Mouse (Mus musculus): Measurements from ENCODE around the gene Eprs. TPM values are rescaled to one million over a fixed set of nuclear protein-coding genes. Genes with fewer than 3 reads are reported as not detected.

The Eprs gene
- polyA plus RNA-seq, 1 experiment: 12.2 TPM

DNA sequence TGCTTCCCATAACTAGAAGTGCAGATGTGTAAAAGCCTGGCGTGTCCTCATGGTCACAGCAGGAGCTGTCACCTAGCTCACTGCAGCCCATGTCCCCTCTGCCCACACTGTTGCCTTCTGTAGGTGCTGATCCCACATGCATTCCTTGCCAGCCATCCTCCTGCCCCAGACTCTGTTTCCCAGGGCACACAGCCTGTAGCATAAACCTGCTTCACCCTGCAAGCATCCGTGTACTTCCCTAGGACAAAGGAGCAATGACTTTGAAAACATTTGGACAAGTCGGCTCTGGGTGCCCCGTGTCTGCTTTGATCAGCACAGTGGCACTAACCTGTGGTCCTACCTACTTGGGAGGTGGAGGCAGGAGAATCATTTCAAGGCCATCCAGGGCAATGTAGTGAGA, 12.2 kb upstream of the Eprs start:
- no peak for TF ChIP-seq GATA1 (IDR thresholded peaks at IDR 0.05; ENCODE audit: low read length)

DNA sequence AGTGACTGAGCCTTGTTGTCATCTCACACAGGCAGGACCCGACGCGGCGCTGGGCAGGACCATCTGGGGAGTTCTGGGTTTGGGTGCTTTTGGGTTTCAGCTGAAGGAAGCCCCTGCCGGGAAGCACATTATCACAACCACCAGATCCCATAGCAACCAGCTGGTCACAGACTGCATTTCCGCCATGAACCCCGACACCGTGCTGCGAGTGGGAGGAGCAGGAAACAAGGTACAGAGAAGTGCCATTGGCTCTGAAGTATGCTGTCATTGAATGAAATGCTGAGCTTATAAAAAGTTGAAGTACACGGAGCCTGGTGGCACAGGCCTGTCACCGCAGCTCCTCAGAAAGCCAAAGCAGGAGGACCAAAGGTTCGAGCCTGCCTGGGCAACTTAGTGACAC, 10.7 kb upstream of the Eprs start:
- no peak for TF ChIP-seq GATA1 (IDR thresholded peaks at IDR 0.05; ENCODE audit: low read length)

DNA sequence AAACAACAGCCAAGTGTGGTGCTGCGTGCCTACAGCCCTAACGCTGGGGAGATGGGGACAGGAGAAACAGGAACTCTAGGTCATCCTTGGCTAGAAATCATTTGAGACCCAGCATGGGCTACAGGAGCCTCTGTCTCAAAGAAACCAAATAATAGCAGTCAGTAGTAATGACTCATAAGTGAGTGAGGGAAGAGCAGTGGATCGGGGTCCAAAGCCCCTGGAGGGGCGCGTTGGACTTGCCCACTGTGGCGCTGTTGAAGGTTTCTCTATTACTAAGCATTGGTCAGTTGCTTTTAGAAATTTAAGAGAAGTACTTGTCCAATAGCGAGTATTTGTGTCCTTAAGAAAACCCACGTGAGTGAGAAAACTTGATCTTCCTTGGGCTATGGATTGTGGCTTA, 9.5 kb upstream of the Eprs start:
- no peak for TF ChIP-seq GATA1 (IDR thresholded peaks at IDR 0.05; ENCODE audit: low read length)

DNA sequence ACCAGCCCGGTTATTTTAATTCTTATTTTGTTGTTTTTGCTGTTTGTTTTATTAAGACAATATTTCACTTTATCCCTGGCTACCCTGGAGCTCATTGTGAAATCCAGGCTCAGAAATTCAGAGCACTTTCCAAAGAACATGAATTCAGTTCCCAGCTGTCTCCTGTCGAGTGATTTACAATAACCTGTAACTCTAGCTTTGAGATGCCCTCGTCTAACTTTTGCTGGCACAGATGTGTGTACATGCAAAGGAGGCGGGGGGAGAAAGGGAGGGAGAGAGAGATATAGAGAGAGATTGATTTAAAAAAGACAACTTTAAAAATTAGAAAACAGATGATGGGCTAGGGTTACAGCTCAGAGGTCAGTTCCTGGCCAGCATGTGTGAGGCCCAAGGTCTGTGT, 8.1 kb upstream of the Eprs start:
- no peak for TF ChIP-seq GATA1 (IDR thresholded peaks at IDR 0.05; ENCODE audit: low read length)

DNA sequence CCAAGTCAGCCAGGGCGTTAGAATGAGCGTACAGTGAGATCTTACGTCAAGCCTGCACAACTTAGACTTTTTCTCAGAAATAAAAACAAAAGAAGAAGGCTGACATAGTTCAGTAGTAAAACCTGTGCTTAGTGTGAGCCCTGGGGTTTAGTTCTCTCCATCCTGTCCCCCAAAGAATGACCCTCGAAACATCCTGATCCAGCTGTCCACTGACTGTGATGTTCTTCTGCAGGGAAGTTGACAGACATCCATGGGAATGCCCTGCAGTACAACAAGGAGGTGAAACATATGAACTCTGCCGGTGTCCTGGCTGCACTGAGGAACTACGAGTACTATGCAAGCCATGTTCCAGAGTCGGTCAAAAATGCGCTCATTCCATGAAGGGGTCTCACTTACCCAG, 6.6 kb upstream of the Eprs start:
- no peak for TF ChIP-seq GATA1 (IDR thresholded peaks at IDR 0.05; ENCODE audit: low read length)

DNA sequence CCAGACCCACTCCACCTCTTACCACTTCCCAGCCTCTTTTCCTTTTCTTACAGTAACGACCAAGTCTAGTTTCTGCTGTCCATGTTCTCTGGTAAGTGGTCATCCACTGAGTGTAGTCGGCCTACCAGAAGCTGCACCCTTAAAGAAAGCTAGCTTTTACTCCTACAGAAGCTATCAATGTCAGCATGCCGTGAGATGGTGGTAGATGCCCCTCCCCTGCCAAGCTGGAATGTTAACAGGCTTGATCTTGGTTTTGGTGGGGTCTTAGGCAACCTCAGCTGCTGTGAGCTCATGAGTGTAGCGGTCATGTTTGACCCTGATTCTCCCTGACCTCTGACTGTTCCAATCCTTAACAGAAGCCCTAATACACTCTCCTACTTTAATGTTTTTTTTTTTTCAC, 4.6 kb upstream of the Eprs start:
- TF ChIP-seq GATA1 (IDR thresholded peaks at IDR 0.05; ENCODE audit: low read length): no peak

DNA sequence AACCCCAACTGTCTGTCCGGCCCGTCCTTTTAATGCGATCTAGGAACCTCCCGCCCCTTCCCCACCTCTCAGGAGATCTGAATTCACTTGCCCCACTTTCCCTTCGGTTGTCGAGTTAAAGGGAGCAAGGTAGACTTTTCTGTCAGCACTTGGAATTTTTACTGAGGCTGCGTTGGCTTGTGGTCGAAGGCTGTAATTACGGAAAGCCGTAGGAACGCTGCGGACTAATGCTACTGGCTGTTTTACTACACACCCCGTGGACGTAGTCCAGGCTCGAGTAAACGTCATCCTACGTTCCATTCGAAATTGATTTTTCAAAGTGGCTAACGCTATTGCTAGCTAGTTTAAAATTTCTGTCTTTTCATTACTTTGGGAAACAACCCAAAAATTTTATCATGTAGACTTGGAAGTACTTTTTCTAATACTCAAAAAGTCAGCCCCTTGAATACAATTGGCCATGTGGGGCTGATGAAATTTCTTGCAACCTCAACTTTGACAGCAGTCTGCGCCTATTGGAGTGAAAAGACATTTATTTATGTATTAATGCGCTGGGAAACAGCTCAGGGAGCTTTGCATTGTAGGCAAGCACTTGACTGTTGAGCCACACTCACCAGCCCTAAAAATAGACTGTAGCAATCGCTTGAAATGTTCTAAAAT, 810 bp downstream of the Eprs start:
- no peak for TF ChIP-seq GATA1 (IDR thresholded peaks at IDR 0.05; ENCODE audit: low read length)

DNA sequence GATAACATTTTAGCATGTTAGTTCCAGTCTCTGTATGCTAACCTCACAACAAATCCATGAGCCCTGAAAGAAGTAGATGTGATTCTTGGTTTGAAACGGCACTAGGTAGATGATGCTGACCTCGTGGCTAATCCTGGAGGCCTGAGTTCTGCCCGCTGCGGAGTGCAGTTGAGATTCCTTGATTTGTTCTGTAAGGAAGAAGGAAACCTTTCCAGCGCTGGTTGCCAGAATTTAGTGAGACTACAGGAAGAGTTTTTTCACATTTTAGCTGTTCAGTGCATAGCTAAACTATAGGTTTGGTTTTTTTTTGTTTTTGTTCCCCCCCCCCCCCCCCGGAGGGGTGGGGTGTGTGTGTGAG, 1.3 kb downstream of the Eprs start:
- no peak for TF ChIP-seq GATA1 (IDR thresholded peaks at IDR 0.05; ENCODE audit: low read length)

DNA sequence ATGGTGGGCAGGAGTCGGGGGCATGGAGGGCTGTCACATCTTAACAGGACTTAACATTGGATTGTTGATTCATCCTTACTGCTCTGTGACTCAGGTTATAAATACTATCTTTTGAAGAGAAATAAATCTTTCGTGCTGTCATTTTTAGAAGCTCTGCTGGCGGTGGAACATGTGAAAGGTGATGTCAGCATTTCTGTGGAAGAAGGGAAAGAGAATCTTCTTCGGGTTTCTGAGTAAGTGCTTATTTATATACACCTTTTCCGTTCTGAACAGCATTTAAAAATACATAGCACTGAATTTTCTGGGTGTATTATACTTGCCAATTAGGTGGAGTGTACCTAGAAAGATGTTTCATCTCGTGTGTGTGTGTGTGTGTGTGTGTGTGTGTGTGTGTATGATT, 4.5 kb downstream of the Eprs start:
- no peak for TF ChIP-seq GATA1 (IDR thresholded peaks at IDR 0.05; ENCODE audit: low read length)

DNA sequence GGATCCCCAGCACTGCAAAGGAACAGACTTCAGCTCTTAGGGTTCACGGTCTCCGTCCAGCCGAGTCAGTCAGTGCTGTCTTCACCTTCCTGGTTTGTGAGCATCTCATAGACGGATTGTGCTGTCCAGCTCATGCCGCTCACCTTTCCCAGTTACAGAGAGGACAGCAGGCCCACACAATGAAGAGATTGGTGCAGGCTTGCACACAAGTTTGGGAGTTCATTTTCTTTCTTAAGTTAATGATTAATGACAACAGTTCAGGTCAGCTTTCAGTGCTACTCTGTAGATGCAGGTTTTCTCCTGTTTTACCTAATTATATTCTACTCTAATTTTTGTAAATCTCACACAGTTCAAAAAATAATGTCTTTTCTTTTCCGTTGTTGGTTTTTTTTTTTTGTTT, 7.1 kb downstream of the Eprs start:
- TF ChIP-seq GATA1 (IDR thresholded peaks at IDR 0.05; ENCODE audit: low read length): no peak

DNA sequence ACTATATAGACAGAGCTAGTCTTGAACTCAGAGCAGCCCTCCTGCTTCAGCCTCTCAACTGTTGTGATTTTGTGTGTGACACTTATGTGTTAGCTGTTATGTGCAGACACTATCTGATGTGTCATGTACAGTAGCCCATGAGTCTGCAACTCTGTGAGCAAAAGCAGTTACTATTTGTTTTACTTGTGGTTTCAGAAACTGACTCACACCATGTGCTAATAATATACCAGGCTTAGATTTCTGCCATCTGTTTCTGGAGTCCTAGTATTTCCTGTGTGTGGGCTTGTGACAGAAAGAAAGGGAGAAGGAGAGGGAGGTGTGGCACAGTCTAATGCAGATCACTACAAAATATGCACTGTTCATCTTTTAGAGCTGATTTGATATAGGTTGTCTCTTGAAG, 13.5 kb downstream of the Eprs start:
- TF ChIP-seq GATA1 (IDR thresholded peaks at IDR 0.05; ENCODE audit: low read length): no peak

DNA sequence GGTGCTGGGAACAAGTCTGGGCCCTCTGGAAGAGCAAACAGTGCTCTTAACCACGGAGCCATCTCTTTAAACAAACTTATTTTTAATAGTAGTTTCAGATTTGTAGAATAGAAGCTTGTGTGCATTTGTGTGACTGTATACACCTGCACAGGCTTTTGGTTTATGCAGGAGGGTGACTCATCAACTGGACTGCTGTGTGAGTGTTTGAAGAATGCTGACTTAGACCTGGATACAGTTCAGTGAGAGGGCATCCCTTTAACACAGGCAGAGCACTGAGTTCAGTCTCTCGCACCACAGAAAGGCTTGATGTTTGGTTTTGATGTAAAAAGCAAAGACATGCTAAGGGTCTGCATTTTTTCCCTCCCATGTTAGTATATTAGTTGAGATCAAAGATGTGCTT, 14.6 kb downstream of the Eprs start:
- TF ChIP-seq GATA1 (IDR thresholded peaks at IDR 0.05; ENCODE audit: low read length): no peak

DNA sequence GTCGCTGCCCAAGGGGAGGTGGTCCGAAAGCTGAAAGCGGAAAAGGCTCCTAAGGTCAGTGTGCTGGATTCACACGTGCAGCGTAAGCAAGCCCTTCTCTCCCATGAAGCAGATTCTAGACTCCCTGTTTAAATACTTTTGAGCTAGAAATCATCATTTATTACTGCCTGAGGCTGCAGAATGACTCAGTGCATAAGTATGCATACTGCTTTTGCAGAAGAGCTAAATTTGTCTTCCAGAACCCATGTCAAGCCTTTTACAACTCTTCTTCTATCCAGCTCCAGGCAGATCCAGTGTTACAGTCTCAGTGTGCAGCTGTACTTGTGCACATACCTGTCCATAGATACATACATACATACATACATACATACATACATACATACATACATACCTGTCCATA, 38.8 kb downstream of the Eprs start:
- no peak for TF ChIP-seq GATA1 (IDR thresholded peaks at IDR 0.05; ENCODE audit: low read length)

DNA sequence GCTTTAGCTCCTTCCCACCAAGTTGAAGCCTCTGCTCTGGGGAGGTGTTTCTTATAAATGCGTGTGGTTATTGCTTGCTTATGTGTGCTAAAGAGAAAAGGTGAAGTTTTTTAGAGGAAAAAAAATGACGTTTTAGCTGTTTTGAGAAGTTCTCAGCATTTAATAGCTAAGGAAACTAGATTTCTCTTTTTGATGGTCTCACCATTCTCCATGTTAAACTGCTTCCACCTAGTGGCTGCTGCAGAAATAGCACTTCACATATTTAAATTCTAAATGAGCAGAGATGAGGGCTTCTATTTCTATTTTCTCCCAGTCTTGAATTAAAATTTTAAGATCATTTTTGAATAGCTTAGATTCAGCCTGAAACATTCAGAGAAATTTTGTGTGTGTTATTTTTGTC, 41.2 kb downstream of the Eprs start:
- no peak for TF ChIP-seq GATA1 (IDR thresholded peaks at IDR 0.05; ENCODE audit: low read length)

DNA sequence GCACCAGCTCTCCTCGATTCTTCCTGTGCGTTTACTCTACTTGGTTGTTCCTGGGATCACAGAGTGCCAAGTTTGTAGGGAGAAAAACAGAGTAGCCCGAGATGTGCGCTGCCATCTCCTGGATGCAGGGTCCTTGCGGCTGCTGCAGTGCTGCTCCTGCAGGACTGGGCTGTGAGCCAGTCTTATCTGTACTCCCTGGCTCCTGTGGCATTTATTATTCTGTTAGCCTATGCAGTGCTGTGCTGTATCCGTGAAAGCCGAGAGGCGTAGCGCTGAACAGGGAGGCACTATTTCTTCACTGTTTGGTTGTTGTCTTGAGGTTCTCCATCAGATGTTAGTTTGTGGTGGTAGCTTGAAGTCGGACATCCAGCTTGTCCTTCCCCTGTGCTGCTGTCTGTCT, 43.1 kb downstream of the Eprs start:
- TF ChIP-seq GATA1 (IDR thresholded peaks at IDR 0.05; ENCODE audit: low read length): no peak

DNA sequence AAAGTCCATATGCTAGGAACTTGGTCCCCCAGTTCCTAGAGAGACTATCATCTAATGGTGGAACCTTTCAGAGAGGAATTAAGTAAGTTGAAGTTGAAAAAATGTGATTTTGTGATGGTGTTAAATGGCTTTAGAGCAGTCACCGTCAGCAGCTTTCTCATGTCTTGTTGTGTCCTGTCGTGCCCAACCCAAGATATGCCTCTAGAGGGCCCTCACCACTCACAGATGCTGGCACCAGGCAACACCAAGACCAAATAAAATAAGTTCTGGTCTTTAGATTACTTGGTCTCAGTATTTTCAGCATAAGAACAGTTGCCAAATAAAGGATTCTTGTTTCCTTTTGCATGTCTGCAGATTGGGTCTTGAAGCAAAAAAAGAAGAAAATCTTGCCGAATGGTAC, 47.0 kb downstream of the Eprs start:
- no peak for TF ChIP-seq GATA1 (IDR thresholded peaks at IDR 0.05; ENCODE audit: low read length)

DNA sequence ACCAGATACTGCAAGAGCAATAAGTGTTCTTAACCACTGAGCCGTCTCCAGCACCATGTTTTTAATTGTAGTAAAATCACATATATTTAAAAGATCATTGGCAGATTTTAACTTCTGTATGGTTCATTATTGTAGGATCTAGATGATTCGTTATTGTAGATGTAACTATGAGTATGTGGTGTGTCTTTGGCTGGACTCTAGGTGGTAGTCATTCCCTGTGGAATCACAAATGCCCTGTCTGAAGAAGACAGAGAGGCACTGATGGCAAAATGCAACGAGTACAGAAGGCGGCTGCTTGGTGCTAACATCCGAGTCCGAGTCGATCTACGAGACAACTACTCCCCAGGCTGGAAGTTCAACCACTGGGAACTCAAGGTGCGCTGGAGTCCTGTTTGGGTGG, 55.2 kb downstream of the Eprs start:
- TF ChIP-seq GATA1 (IDR thresholded peaks at IDR 0.05; ENCODE audit: low read length): no peak

DNA sequence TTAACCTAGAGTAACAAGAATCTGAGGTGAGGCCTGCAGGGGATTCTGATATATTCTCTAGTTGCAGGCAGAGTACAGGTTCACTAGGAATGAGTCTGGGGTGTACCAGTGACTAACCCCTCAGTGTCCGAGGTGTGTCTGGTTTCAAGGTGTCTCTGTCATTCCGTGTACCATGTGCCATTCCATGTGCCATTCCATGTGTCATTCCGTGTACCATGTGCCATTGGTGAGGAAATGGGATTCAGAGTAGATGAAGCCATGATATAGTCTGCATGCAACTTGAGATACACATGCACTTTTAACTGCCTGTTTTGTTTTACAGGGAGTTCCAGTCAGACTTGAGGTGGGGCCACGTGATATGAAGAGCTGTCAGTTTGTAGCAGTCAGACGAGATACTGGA, 57.0 kb downstream of the Eprs start:
- no peak for TF ChIP-seq GATA1 (IDR thresholded peaks at IDR 0.05; ENCODE audit: low read length)

Data from G1E-ER4 (cell line).